Mouse (Mus musculus): ENCODE measurements around the gene Lrig1.

The Lrig1 gene

GRCm38 (mm10) chr6:94647574-94648430 is 52.2 kb downstream of the Lrig1 start:
- CTCF ChIA-PET: no interaction called here

GRCm38 (mm10) chr6:94646902-94647301 is 53.1 kb downstream of the Lrig1 start:
- CTCF ChIA-PET: no interaction called here

GRCm38 (mm10) chr6:94646274-94646863 is 53.6 kb downstream of the Lrig1 start:
- CTCF ChIA-PET: no interaction called here

- CTCF ChIA-PET: no interaction called here
Measured at GRCm38 (mm10) chr6:94645723-94646122, 54.2 kb downstream of the Lrig1 start.

- CTCF ChIA-PET: no interaction called here
Measured at GRCm38 (mm10) chr6:94644641-94645040, 55.3 kb downstream of the Lrig1 start.

GRCm38 (mm10) chr6:94643989-94644388 is 56.0 kb downstream of the Lrig1 start:
- CTCF ChIA-PET: no interaction called here

- CTCF ChIA-PET: no interaction called here
Measured at GRCm38 (mm10) chr6:94642048-94642447, 57.9 kb downstream of the Lrig1 start.

GRCm38 (mm10) chr6:94640297-94640696 is 59.7 kb downstream of the Lrig1 start:
- CTCF ChIA-PET: interaction anchor here (0.6 kb wide), 1 partner anchor 63 kb away, joined by 5 read pairs; no protein-coding TSS in a partner anchor

GRCm38 (mm10) chr6:94637024-94637434 is 62.9 kb downstream of the Lrig1 start:
- CTCF ChIA-PET: no interaction called here

GRCm38 (mm10) chr6:94635343-94635742 is 64.6 kb downstream of the Lrig1 start:
- CTCF ChIA-PET: no interaction called here

- CTCF ChIA-PET: no interaction called here
Measured at GRCm38 (mm10) chr6:94634710-94635109, 65.2 kb downstream of the Lrig1 start.

- CTCF ChIA-PET: no interaction called here
Measured at GRCm38 (mm10) chr6:94634274-94634673, 65.7 kb downstream of the Lrig1 start.

GRCm38 (mm10) chr6:94631779-94632082 is 68.2 kb downstream of the Lrig1 start:
- CTCF ChIA-PET: no interaction called here

- CTCF ChIA-PET: no interaction called here
Measured at GRCm38 (mm10) chr6:94631051-94631778, 68.7 kb downstream of the Lrig1 start.

- CTCF ChIA-PET: no interaction called here
Measured at GRCm38 (mm10) chr6:94628787-94629186, 71.2 kb downstream of the Lrig1 start.

GRCm38 (mm10) chr6:94627714-94628595 is 72.0 kb downstream of the Lrig1 start:
- CTCF ChIA-PET: no interaction called here

GRCm38 (mm10) chr6:94626807-94627206 is 73.2 kb downstream of the Lrig1 start:
- CTCF ChIA-PET: interaction anchor here (0.6 kb wide), 1 partner anchor 369 kb away, joined by 3 read pairs; no protein-coding TSS in a partner anchor

- CTCF ChIA-PET: no interaction called here
Measured at GRCm38 (mm10) chr6:94625896-94626295, 74.1 kb downstream of the Lrig1 start.

GRCm38 (mm10) chr6:94624543-94624942 is 75.4 kb downstream of the Lrig1 start:
- CTCF ChIA-PET: no interaction called here

GRCm38 (mm10) chr6:94622983-94623382 is 77.0 kb downstream of the Lrig1 start:
- CTCF ChIA-PET: no interaction called here

- CTCF ChIA-PET: no interaction called here
Measured at GRCm38 (mm10) chr6:94620801-94621301, 79.1 kb downstream of the Lrig1 start.

- CTCF ChIA-PET: no interaction called here
Measured at GRCm38 (mm10) chr6:94620287-94620686, 79.7 kb downstream of the Lrig1 start.

All from spleen, embryonic (tissue).